Mouse (Mus musculus): ENCODE data around the gene Plekhg2.
A peak's percentile ranks its signal among the peaks of the same experiment; 100 is the strongest.

Gene Plekhg2

DNA sequence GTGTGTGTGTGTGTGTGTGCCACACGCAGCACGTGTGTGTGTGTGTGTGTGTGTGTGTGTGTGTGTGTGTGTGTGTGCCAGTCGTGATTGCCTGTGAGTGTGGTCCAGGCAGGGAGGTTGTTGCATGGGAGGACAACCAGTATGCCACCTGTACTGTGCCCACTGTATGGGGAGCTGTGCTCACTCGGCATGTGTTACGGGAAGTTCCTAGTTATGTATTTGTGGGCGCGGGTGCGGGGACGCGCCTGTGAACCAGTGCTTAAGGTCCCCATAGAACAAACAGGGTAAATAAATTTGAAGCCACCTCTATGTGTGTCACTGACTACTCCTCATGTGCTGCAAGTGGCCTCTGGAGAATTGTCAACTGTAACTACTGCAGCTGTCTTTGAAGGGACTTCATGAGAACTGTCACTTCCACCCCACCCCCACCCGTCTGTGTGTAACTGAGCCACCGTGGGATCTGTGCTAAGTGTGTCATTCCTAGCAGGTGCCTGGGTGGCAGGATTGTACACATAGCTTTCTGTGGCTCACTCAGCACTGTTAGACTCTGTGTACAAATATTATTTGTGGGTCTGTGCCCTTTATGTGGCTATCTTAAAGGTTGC, 10.1 kb upstream of the Plekhg2 start:
- DNase-seq, result no peak

DNA sequence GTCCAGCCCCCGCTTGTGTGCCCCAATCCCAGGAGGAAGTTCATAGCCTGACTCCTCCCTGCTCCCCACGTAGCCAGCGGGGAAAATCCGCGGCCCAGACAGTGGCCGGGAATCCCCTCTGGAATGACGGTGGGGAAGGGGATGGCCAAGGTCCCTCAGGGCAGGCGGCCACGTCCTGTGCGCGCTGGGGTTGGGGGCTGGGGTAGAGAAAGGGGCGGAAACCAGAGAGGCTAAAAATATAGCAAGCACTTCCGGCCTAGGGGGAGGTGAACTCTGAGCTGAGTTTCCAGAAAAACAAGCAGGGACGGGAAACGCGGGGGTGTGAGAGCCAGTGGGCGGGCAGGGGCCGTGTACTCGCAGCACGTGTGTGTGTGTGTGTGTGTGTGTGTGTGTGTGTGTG, 9.5 kb upstream of the Plekhg2 start:
- no peak for DNase-seq

DNA sequence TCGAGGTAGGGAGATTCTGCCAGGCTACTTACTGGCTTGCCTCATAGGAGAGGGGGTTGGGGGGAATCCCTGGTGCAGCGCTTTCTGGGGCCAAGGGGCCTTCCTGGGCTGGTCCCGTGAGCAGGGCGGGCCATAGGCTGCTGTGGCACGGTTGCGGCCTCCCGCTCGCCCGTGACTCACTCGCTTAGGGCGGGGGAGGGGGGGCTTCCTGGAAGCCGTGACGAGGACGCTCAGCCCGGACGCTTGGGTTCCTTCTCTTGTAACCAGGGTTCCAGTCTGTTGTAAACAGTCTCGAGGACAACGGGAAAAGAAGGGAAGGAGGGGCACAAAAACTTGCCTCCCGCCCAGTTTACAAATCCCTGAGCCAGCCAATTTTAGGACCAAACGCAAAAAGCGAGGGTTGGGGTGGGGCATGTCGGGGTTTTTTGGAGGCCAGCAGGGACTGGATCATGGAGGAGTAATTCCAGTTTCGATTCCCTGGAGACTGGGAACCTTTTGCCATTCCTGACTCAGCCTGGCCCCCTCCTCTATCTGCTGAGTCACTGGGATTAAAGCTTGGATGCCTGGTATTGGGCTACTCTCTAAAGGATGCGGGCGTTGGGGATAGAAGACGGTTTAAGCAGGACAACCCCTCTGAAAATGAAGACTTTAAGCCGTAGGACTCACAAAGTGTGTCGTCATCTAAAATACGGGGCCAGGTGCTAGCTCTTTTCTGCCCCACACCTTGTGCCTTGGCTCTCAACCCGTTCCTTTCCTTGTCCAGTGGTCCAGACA, 8.8 kb upstream of the Plekhg2 start:
- DNase-seq, result no peak

DNA sequence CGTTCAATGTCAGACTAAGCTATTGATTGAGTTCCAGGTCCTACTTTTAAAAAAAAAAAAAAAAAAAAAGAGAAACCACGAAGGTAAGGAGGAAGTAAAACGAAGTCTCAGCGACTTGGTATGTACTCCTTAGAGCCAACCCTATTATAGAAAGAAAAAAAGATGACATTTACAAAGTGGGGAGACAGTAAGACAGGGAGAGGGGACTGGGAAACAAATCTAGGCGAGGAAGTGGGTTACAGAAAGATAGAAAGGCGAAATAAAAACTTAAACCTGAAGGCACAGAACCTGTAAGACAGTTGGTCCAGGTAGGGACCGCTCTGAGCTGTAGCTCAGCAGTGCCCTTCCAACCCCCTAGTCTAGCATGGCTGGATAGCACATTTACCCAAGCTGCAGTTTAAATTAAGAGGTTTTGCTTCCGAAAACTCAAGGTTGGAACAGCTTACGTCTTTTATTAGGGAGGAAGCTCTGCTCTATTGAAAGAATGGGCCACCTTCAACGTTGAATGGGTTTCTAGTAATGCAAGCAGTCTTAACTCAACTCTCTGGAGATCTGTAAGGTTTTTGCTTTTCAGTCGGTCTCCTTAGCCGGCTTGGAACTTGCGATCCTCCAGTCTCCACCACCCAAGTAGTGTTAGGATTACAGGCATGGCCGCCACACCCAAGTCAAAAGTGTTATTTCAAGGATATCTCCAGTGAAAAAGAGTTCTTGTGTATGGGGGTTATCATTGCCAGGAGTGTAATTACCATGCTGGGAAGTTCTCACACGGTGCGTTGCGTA, 8.0 kb upstream of the Plekhg2 start, which contains the start of gene Zfp36:
Zfp36 (minus strand) TSS at position 17 of the 780 bp plus-strand sequence.
- DNase-seq, result no peak

DNA sequence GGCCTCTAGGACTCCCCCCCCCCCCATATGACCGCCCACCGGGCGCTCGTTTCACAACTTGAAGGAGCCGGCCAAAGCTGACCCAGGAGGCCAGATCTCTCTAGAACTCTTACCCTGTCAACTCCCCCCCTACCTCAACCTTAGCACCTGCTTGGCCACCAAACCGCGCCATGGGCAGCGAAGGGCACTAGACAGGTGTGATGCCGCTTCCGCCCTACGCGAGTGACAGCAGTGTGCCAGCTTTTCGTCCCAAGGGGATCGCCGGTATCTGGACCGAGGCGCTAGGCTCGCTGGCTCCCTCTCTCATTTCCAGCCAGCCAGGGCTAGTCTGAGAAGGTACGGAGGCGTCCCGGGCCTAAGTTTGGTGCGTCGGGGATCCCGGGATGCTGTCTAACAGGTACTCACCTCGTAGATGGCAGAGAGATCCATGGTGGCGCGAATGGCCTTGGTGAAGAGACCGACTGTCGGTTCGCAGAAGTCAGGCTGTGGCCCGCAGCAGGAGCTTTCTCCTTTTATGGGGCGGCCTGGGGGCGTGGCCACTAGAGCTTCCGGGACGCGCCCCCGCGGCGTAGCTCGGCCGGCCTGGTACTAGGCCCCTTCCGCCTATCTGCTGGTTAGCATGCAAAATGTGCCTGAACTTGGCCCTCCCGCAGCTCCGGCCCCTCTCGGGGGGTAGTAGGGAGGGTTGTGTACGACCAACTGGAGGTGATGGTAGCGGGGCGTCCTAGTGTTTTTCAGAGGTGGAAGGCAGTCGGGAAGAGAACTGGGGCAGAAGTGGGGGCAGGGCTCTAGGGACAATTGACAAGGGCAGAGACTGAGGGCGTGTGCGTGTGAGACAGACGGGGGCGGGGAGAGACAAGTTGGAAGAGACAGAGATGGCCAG, 6.6 kb upstream of the Plekhg2 start:
- DNase-seq, result peak; percentile 69

DNA sequence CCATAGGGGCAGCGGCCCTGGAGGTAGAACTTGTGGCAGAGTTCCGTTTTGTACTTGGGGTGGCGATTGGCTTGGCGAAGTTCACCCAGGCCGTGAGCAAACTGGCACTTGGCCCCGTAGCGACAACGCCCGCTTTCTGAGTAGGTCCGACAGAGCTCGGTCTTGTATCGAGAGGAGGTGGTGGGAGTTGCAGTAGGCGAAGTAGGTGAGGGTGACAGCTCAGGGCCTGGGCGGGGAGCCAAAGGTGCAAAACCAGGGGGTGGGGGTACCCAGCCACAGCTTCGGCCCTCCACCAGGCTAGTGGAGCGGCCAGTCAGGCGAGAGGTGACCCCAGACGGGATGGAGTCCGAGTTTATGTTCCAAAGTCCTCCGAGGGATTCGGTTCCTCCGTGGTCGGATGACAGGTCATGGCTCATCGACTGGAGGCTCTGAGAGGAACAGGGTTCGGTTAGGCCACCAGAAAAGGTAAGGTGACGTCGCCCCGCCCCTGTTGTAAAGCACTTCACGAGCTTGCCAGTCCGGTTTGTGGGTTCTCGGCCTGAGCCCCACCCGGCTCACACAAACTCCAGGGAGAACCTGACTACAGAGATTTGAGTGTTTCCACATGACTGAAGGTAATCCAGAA, 5.8 kb upstream of the Plekhg2 start:
- no peak for DNase-seq

DNA sequence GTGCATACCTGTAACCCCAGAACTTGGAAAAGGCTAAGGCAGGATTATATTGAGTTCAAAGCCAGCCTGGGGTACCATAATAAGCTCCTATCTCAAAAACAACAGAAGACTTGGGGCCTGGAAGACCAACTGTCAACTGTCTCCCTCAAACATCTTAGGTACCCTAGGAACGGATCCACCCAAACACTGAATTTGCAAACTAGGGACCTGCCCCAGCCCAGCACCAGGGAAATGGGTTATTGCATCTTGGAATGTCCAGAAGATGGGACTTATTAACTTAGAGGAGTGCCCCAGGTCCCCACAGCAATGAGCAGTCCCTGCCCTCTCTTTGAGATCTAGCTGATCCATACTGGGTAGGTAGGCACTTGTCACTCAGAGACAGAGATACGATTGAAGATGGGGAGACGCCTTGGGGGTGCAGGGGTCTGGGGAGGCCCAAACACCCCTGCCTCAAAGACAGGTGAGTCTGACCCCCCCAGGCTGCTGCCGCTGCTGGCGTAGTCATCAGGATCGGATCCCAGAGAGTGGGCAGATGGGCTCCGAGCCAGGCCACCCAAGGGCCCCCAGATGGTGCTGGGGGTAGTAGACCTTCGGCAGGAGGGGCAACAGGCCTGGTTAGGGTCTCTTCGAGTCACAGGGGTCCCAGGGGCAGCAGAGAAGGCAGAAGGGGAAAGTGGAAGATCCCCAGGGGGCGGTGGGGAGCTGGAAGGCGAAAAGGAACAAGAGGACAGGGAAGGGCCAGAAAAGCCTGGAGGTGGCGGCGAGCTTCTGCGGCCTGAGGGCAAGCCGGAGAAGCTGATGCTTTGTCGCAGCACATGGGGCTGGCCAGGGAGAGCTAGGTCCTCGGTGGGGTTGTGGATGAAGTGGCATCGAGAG, 5.0 kb upstream of the Plekhg2 start:
- no peak for DNase-seq

DNA sequence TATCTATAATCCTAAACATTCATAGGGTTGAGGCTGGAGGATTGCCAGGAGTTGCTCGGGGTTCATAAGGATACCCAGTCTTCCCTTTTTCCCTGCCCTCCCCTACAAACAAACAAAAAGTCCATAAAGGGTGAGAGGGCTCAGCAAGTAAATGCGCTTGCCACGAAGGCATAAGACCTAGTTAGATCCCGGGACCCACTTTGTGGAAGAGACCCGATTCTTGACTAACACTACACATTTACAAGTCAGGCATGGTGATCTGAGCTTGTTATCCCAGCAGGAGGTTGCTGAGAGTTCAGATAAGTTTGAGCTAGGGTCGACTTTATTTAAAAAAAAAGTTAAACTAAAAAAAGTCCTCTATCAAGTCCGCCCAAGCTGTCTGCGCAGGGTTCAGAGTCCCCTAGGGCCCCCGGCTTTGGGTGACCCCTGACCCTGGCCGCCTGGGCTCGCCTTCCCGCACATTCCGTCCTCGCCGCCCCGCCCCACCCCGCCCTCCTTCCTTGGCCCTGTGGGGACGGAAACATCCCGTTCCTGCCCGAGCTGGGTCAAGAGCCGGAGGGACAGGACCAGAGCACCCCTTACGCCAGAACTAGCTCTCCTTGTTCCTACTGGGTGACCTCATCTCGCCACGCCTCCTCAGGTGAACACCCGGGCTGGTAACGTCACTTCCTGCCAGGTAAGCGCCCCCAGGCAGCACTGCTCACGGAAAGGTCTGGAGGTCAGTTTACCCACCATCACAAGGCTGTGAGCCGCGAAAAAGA, 3.8 kb upstream of the Plekhg2 start:
- DNase-seq, result no peak

DNA sequence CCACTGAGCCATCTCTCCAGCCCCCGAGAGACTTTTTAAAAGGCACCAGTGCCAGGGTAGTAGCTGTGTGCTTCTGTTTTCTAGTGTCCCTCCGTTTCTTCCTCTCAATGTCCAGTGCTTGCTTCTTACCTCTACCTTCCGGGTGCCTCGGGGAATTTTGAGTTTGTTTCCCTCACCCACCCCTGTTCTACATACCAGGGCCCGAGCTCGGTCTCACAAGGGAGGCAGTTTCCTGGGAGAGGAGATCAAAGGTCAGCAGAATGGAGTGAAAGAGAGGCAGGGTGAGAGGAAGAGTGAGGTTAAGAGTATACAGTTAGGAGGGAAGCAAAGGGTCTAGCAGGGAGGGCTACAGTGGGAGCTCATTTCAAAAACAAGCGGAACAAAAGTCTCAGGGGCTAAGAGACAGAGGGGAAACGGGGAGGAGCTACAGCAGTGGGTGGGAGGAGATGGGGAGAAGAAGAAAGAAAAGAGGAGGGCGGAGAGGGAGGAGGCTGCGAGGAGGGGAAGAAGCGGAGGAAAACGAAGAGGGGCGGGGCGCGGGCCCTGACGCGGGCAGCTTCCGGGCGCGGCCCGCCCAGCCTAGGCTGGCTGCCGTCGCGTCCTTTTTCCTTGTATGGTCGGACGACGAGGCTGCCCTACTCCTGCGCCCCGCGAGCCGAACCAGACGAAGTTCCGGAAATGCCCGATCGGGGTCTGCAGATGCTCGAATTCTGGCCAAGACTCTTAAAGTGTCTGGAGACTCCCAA, 3.0 kb upstream of the Plekhg2 start:
- peak; percentile 70 for DNase-seq

DNA sequence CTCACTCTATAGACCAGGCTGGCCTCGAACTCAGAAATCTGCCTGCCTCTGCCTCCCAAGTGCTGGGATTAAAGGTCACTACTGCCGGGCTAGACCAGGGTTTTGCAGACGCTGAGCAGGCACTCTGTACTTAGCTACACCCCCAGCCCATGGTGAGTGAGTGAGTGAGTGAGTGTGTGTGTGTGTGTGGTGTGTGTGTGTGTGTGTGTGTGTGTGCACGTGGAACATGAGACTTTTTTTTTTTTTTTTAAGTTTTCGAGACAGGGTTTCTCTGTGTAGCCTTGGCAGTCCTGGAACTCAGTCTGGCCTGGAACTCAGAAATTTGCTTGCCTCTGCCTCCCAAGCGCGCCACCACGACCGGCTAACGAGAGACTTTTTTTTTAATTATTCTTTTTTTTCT, 2.2 kb upstream of the Plekhg2 start:
- DNase-seq, result no peak

DNA sequence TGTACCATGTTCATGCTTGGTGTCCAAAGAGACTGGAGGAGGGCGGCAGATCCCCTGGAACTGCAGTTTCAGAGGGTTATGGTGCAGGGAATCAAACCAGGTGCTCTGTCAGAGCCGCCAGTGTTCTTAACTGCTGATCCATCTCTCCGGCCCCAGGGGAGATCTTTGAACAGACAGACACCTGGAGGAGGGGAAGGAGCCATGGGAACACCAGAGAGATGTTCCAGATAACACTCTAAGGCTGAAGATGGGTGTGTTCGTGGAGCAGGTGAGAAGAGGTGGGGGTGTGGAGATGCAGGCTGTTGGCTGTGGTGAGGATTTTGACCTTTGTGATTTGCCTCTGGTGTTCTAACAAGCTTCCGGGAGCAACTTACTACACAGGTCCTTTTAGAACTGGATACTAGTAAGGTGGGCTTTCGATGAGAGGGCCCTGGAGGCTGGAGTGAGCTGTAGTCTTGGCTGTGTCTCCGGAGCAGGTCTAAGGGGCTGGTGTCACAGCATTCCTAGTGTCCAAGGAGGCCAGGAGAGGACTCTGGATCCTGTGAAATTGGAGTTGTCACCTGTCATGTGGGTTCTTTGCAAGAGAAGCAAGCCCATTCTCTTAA, 1.6 kb upstream of the Plekhg2 start:
- DNase-seq, result peak; percentile 35

DNA sequence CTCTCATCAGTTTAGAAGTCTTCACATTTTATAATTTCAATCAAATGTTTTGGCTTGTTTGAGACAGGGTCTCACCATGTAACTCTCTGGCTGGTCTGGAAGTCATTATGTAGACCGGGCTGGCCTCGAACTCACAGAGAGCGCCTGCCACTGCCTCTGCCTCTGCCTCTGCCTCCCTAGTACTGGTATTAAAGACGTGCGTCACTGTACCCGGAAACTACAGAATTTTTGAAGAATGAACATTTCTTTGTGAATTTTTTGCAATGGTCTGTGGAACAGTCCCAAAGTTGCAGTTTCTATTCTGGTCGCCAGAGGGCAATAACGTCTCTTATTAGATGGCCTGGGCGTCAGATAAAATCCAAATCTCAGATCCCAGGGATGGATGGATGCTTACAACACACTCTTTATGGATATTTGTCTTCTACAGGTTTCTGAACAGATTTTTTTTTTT, 757 bp upstream of the Plekhg2 start:
- peak; percentile 74 for DNase-seq

DNA sequence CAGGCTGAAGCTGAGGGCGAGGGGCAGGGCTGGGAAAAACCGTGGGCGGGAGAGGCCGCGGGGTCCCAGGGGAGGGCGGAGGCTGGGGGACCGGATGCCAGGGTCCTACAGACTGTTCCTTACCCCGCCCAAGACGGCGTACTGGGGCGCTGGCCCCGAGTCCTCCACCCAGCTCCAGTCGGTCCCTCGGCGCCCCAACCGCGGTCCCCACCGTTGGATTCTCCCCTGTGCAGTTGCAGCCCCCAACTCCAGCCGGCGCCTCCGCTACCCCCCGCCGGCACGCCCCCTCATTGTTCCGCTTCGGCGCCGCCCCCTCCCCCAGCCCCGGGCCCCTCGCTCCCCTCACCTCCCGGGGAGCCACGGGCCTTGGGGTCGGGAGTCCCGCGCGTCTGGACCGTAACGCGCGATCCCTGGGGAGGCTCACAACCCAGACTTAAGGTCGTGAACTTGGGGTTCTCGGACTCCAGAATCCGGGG, 847 bp downstream of the Plekhg2 start:
- no peak for DNase-seq

DNA sequence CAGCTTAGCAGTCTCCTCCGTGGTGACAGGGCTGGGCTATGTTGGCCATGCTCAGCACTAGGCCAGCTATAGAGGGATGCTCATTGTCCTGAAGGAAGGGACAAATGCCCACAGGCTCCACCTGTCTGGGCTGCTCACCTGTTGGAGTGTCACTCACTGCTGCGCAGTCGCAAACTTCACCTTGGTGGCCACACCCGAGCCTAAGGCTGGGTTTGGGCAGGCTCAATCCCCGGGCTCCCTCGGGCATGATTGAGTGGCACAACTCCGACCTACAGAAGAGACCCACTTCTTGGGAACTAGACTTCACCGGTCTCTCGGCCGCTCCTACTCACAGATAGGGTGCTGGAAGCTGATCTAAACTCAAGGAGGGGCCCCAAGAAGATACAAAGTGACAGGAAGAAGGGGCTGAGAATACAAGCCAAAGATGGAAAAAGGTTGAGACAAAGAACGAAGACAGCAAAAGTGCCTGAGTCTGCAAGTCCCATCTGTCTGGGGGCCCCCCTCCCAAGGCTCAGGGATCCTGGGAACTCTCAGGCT, 1.4 kb downstream of the Plekhg2 start:
- DNase-seq, result no peak

DNA sequence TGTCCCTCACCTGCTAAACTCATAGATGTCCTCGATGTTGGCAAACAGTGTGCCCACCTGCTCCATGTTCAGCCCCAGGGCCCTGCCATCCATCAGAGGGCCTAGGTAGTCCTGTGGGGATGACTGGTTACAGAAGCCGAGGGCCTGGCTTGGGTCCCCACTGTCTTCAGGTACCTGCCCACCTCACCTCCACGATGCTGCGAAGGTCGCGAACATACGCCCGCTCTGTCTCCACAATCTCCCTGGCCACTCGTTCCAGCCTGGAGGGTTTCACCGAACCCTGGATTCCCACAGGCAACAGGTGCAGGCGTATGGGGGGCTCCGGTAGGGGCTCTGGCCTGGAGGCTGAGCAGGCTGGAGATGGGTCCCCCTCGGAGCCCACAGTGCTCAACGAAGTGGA, 2.3 kb downstream of the Plekhg2 start:
- DNase-seq, result no peak

DNA sequence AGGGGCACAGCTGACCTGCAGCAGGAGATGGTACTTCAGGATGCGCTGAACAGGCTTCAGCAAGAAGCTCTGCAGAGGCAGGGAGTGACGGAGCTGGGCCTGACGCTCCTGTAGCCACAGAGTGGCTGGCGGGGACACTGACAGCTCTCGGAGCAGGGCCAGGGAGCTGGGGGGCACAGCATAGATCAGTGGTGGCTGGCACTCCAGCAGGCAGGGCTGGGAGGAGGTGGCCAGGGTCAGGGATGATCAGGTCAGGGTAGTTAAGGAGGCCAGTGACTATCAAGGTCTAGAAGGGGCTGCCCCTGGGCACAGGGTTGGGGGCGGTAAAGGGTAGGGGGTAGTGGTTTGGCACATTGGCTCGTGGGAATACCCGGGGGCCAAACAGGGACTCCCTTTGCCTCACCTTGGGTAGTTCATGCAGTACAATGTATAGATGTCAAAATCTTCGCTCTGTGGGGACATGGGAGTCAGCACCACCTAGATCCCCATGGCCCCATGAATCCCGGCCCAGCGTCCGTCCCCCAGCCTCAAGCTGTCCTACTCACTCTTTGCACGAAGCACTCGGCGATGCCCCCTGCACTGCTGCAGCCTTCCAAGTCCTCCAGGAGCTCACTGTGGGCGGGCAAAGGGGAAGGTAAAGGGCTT, 4.0 kb downstream of the Plekhg2 start:
- no peak for DNase-seq

DNA sequence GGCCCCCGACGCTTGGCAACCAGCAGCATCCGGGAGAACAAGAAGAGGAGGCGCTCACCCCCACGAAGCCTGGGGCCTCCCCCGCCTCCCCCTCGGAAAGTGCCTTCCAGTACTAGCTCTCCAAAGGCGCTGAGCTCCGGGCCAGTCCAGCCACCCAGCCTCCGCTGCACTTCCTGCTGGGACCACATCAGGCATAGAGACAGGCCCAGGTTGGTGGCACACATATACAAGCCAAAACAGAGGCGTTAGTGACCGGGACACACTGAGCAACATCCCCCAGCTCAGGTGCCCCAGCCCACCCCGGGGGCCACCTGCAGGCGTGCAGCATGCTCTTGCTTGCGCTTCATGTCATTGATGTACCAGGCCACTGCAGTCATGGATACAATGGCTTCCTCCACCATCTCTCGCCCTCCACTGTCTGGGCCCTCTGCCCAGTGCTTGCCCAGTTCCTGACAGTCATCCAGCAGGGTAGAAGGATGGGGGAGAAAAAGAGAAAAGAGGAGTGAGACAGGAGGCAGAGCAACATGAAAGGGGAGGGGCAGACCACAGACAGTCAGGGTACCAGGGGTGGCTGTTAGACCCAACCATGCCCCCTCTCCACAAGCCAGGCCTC, 4.6 kb downstream of the Plekhg2 start:
- no peak for DNase-seq

Measured in cerebellum, adult 9-11 months (tissue).